Mouse (Mus musculus) C2C12 (cell line): ENCODE data around the gene Mmp20.

ENCODE experiments used
- CEBPB ChIP-seq: IDR thresholded peaks from one replicate; pipeline ENCODE4 v1.6.1; 2011; ENCODE audit warnings: low read depth, mild to moderate bottlenecking, control low read depth, moderate library complexity
- CTCF ChIP-seq: IDR thresholded peaks from one replicate; pipeline ENCODE4 v1.5.1; 2011; ENCODE audit not compliant: control insufficient read depth, insufficient read depth, insufficient read length
- MYOD1 ChIP-seq: IDR thresholded peaks from one replicate; pipeline ENCODE4 v1.6.1; 2011; ENCODE audit warnings: low read depth; ENCODE audit not compliant: control insufficient read depth, insufficient read length
- MYOG ChIP-seq: IDR thresholded peaks from one replicate; pipeline ENCODE4 v1.6.1; 2011; ENCODE audit not compliant: control insufficient read depth, insufficient read length; ENCODE audit errors: extremely low read depth
- USF1 ChIP-seq: IDR thresholded peaks from one replicate; pipeline ENCODE4 v1.6.1; 2011; ENCODE audit warnings: low read depth, mild to moderate bottlenecking, control low read depth, moderate library complexity

GRCm38 (mm10) chr9:7714908-7715175, 86.8 kb downstream of the Mmp20 start:
- TF ChIP-seq USF1: no peak
- TF ChIP-seq MYOD1: no peak
- TF ChIP-seq CTCF: no peak
- no peak for TF ChIP-seq CEBPB
- TF ChIP-seq MYOG: no peak
